Mouse (Mus musculus): Measurements from ENCODE around the gene Gm17949. TPM values are rescaled to one million over a fixed set of nuclear protein-coding genes. Genes with fewer than 3 reads are reported as not detected.
"Not testable (repeated sequence)": the region's sequence is repeated elsewhere in the genome, so short reads cannot be mapped to it uniquely, and the experiment has no call there.

The Gm17949 gene
- polyA plus RNA-seq, 1 experiment: not detected

DNA sequence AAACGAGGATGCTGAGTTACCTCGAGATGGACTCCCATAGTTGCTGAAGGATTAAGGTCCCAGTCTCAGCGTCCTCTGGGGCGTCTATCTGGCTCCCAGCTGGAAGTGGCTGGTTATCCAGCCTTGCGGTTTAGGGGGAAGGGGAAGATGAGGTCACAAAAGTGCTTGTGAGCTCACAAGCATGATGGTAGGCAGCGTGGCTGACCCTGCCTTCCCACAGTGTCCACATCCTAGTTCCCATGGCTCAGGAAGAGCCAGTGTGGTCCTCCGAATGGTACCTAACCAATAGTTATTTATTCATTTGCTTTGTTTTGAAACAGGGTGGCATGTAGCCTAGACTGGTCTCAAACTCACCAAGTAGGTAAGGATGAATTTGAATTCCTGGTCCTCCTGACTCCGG lies 30.3 kb downstream of the Gm17949 start, which contains the start of gene Slc25a41:
Slc25a41 (minus strand) TSS at position 101 of the 400 bp plus-strand sequence.
- Histone ChIP-seq H3K36me3 (ENCODE audit: control insufficient read depth, insufficient read depth, low read length) (no peaks in the 10 kb centered on the region), H3K4me3 (ENCODE audit: low read depth, low read length) (no peak within 1 kb of the TSS), H3K27ac (ENCODE audit: insufficient read depth, low read depth, low read length) (no peak within 1 kb of the TSS), H3K4me1 (ENCODE audit: control insufficient read depth, insufficient read depth, insufficient read length, low read length) (no peaks in the 10 kb centered on the region), H3K27me3 (ENCODE audit: control insufficient read depth, insufficient read depth, low read length) (no peaks in the 10 kb centered on the region)
- WGBS: 74% methylated on average over 8 of the region's 8 CpGs
- TF ChIP-seq POLR2A (IDR thresholded peaks at IDR 0.05; ENCODE audit: low read depth, low read length) (no peak), CTCF (IDR thresholded peaks at IDR 0.05; ENCODE audit: extremely low read depth, insufficient read length, insufficient replicate concordance, low read depth, low read length) (no peak)

DNA sequence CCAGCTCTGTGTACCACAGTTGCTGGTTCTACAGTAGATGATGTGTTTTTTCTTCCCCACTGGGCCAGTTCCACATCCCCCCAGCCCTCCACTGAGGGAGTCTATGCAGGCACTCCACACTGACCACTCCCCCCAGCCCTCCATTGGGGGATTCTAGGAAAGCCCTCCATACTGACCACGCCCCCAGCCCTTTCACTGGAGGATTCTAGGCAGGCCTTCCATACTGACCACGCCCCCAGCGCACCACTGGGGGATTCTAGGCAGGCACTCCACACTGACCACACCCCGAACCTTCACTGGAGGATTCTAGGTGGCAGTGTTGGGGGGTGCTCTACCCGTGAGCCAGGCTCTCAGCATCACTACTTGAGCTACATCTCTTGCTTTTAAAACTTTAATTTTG lies 36.1 kb downstream of the Gm17949 start:
- Histone ChIP-seq H3K36me3 (ENCODE audit: control insufficient read depth, insufficient read depth, low read length) (no peaks in the 10 kb centered on the region), H3K4me3 (ENCODE audit: low read depth, low read length) (no peak overlapping the region), H3K27me3 (ENCODE audit: control insufficient read depth, insufficient read depth, low read length) (no peaks in the 10 kb centered on the region), H3K27ac (ENCODE audit: insufficient read depth, low read depth, low read length) (no peak overlapping the region), H3K4me1 (ENCODE audit: control insufficient read depth, insufficient read depth, insufficient read length, low read length) (no peaks in the 10 kb centered on the region)
- TF ChIP-seq CTCF (IDR thresholded peaks at IDR 0.05; ENCODE audit: extremely low read depth, insufficient read length, insufficient replicate concordance, low read depth, low read length): no peak
- no peak for TF ChIP-seq POLR2A (IDR thresholded peaks at IDR 0.05; ENCODE audit: low read depth, low read length)
- WGBS: 77% methylated on average over 5 of the region's 5 CpGs

- 89% methylated on average over 3 of the region's 3 CpGs for WGBS
- H3K4me1 ChIP-seq (ENCODE audit: control insufficient read depth, insufficient read depth, insufficient read length, low read length): no peaks in the 10 kb centered on the region
These were observed 37.5 kb downstream of the Gm17949 start for GRCm38 (mm10) chr17:57048816-57049215.

GRCm38 (mm10) chr17:57051679-57052078 lies 40.4 kb downstream of the Gm17949 start:
- not testable (repeated sequence) for H3K27me3 ChIP-seq (ENCODE audit: control insufficient read depth, insufficient read depth, low read length); H3K27ac ChIP-seq (ENCODE audit: insufficient read depth, low read depth, low read length); H3K36me3 ChIP-seq (ENCODE audit: control insufficient read depth, insufficient read depth, low read length); H3K4me3 ChIP-seq (ENCODE audit: low read depth, low read length); H3K4me1 ChIP-seq (ENCODE audit: control insufficient read depth, insufficient read depth, insufficient read length, low read length)
- 82% methylated on average over 4 of the region's 4 CpGs for WGBS

More at GRCm38 (mm10) chr17:57048816-57049215, 37.5 kb downstream of the Gm17949 start:
- no peaks in the 10 kb centered on the region for H3K27me3 ChIP-seq (ENCODE audit: control insufficient read depth, insufficient read depth, low read length)
- no peaks in the 10 kb centered on the region for H3K36me3 ChIP-seq (ENCODE audit: control insufficient read depth, insufficient read depth, low read length)
- no peak for TF ChIP-seq POLR2A (IDR thresholded peaks at IDR 0.05; ENCODE audit: low read depth, low read length)
- no peak for TF ChIP-seq CTCF (IDR thresholded peaks at IDR 0.05; ENCODE audit: extremely low read depth, insufficient read length, insufficient replicate concordance, low read depth, low read length)
- H3K27ac ChIP-seq (ENCODE audit: insufficient read depth, low read depth, low read length): no peak overlapping the region
- H3K4me3 ChIP-seq (ENCODE audit: low read depth, low read length): no peak overlapping the region

GRCm38 (mm10) chr17:57056246-57056645 lies 45.0 kb downstream of the Gm17949 start:
- TF ChIP-seq POLR2A (IDR thresholded peaks at IDR 0.05; ENCODE audit: low read depth, low read length) (no peak), CTCF (IDR thresholded peaks at IDR 0.05; ENCODE audit: extremely low read depth, insufficient read length, insufficient replicate concordance, low read depth, low read length) (no peak)
- no peaks in the 10 kb centered on the region for H3K36me3 ChIP-seq (ENCODE audit: control insufficient read depth, insufficient read depth, low read length)
- WGBS: 55% methylated on average over 3 of the region's 3 CpGs

GRCm38 (mm10) chr17:57058891-57059485 lies 47.7 kb downstream of the Gm17949 start, which contains the start of gene Crb3:
Crb3 (plus strand) TSS chr17:57059105.
- no peaks in the 10 kb centered on the region for H3K36me3 ChIP-seq (ENCODE audit: control insufficient read depth, insufficient read depth, low read length)
- TF ChIP-seq POLR2A (IDR thresholded peaks at IDR 0.05; ENCODE audit: low read depth, low read length): no peak
- no peak for TF ChIP-seq CTCF (IDR thresholded peaks at IDR 0.05; ENCODE audit: extremely low read depth, insufficient read length, insufficient replicate concordance, low read depth, low read length)
- peak within 1 kb of the TSS; percentile 77 for H3K4me3 ChIP-seq (ENCODE audit: low read depth, low read length)
- no peaks in the 10 kb centered on the region for H3K27me3 ChIP-seq (ENCODE audit: control insufficient read depth, insufficient read depth, low read length)
- 2% methylated on average over 17 of the region's 22 CpGs for WGBS
- H3K27ac ChIP-seq (ENCODE audit: insufficient read depth, low read depth, low read length): no peak within 1 kb of the TSS; the same call in none of the 2 replicates
- peaks cover 5% of the 10 kb centered on the region; the same call in 1 of the 2 replicates for H3K4me1 ChIP-seq (ENCODE audit: control insufficient read depth, insufficient read depth, insufficient read length, low read length)

More at GRCm38 (mm10) chr17:57056246-57056645, 45.0 kb downstream of the Gm17949 start:
- Histone ChIP-seq H3K4me3 (ENCODE audit: low read depth, low read length) (no peak overlapping the region), H3K27me3 (ENCODE audit: control insufficient read depth, insufficient read depth, low read length) (no peaks in the 10 kb centered on the region), H3K4me1 (ENCODE audit: control insufficient read depth, insufficient read depth, insufficient read length, low read length) (peaks cover 4% of the 10 kb centered on the region; the same call in 1 of the 2 replicates), H3K27ac (ENCODE audit: insufficient read depth, low read depth, low read length) (no peak overlapping the region)

GRCm38 (mm10) chr17:57059486-57059977 lies 48.3 kb downstream of the Gm17949 start, which contains the start of gene Slc25a23:
Slc25a23 (minus strand) TSS chr17:57059863.
- peak within 1 kb of the TSS; percentile 77 for H3K4me3 ChIP-seq (ENCODE audit: low read depth, low read length)
- no peaks in the 10 kb centered on the region for H3K36me3 ChIP-seq (ENCODE audit: control insufficient read depth, insufficient read depth, low read length)
- no peaks in the 10 kb centered on the region for H3K27me3 ChIP-seq (ENCODE audit: control insufficient read depth, insufficient read depth, low read length)
- H3K27ac ChIP-seq (ENCODE audit: insufficient read depth, low read depth, low read length): peak within 1 kb of the TSS; percentile 72
- peaks cover 5% of the 10 kb centered on the region; the same call in 1 of the 2 replicates for H3K4me1 ChIP-seq (ENCODE audit: control insufficient read depth, insufficient read depth, insufficient read length, low read length)
- TF ChIP-seq CTCF (IDR thresholded peaks at IDR 0.05; ENCODE audit: extremely low read depth, insufficient read length, insufficient replicate concordance, low read depth, low read length) (no peak), POLR2A (IDR thresholded peaks at IDR 0.05; ENCODE audit: low read depth, low read length) (no peak)
- WGBS: under 1% methylated on average over 45 of the region's 45 CpGs
